Mouse (Mus musculus) intestine, postnatal 0 days (tissue): ENCODE data around the gene Bpi. TPM values are rescaled to one million over a fixed set of nuclear protein-coding genes. Genes with fewer than 3 reads are reported as not detected.

Source experiments
- ATAC-seq: fragments of 200-750 bp; cut with Nextera tagmentation; 2 replicates; pipeline ENCODE4 v1.8.0; 2017; ENCODE audit warnings: mild to moderate bottlenecking, moderate TSS enrichment, moderate library complexity
- H3K27ac ChIP-seq: fragments of 300-500 bp; sonication (generic); 2 replicates; pipeline ENCODE4 v1.5.1; 2014; ENCODE audit warnings: mild to moderate bottlenecking, low read depth, low read length, moderate library complexity
- H3K27me3 ChIP-seq: fragments of 300-500 bp; sonication (generic); replicated peaks from 2 replicates; pipeline ENCODE4 v1.6.1; 2014; ENCODE audit warnings: low read length, mixed read lengths; ENCODE audit not compliant: control insufficient read depth, insufficient read depth
- H3K36me3 ChIP-seq: fragments of 300-500 bp; sonication (generic); 2 replicates; pipeline ENCODE4 v1.6.1; 2014; ENCODE audit warnings: mild to moderate bottlenecking, moderate library complexity; ENCODE audit not compliant: control insufficient read depth, insufficient read depth
- H3K4me1 ChIP-seq: fragments of 300-500 bp; sonication (generic); replicated peaks from 2 replicates; pipeline ENCODE4 v1.6.1; 2014; ENCODE audit warnings: antibody characterized with exemption, low read length, mixed read lengths; ENCODE audit not compliant: control insufficient read depth, insufficient read depth
- H3K4me2 ChIP-seq: fragments of 300-500 bp; sonication (generic); replicated peaks from 2 replicates; pipeline ENCODE4 v1.6.1; 2014; ENCODE audit warnings: low read depth, mild to moderate bottlenecking, moderate library complexity
- H3K4me3 ChIP-seq: fragments of 300-500 bp; sonication (generic); 2 replicates; pipeline ENCODE4 v1.5.1; 2014; ENCODE audit warnings: low read depth, low read length
- H3K9ac ChIP-seq: fragments of 300-500 bp; sonication (generic); 2 replicates; pipeline ENCODE4 v1.6.1; 2014; ENCODE audit warnings: mild to moderate bottlenecking, low read depth, low read length
- H3K9me3 ChIP-seq: fragments of 300-500 bp; sonication (generic); 2 replicates; pipeline ENCODE4 v1.6.1; 2016; ENCODE audit warnings: mixed run types; ENCODE audit not compliant: control insufficient read depth
- CTCF ChIP-seq: sonication (generic); IDR thresholded peaks from 2 replicates; pipeline ENCODE4 v1.5.1; 2016; ENCODE audit warnings: low read depth, mild to moderate bottlenecking, control low read depth, antibody characterized with exemption, moderate library complexity
- WGBS: fragments of 180-500 bp; shearing (Covaris S2); extraction: QIAGEN DNeasy Blood & Tissue Kit; methylation state at CpG from one replicate; pipeline ENCODE4 v1.1.7; 2014; 5-methylcytosine and 5-hydroxymethylcytosine counted together
- polyA plus RNA-seq: library from polyadenylated mRNA; unstranded; fragments of >200 nt; fragmentation: Nextera tagmentation; extraction: Ambion mirVana; gene quantifications from 2 replicates; pipeline ENCODE4 v1.2.1, GENCODE M21; 2015

Bpi gene
- polyA plus RNA-seq, 1 experiment from 2014 or later = not detected

DNA sequence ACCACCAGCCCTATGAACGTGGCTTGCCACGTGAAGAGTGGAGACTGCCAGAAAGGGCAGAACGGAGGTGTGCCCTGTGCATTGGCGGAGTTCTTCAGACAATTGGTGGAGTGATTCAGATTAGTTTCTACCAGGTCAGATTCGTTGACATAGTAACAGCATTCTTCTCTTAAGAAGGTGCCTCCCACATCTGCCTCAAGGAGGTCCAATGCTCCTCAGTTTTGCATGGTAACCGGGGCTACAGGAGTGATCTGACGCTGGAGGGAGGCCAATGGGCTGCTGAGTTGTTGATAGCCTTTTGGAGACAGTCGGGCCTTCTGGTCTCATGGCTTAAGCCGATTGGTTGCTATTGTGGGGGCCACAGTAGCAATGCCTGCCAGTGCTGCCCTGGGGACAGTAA, 37.8 kb downstream of the Bpi start:
- H3K36me3 ChIP-seq = no peaks in the 10 kb centered on the region
- no peak overlapping the region for H3K9ac ChIP-seq
- no peak overlapping the region for H3K27ac ChIP-seq
- no peaks in the 10 kb centered on the region for H3K9me3 ChIP-seq
- no peak overlapping the region for H3K4me2 ChIP-seq
- no peak for ATAC-seq
- no peaks in the 10 kb centered on the region for H3K27me3 ChIP-seq
- no peak for TF ChIP-seq CTCF
- no peaks in the 10 kb centered on the region for H3K4me1 ChIP-seq
- H3K4me3 ChIP-seq = no peak overlapping the region
- WGBS = 59% methylated on average over 9 of the region's 9 CpGs

DNA sequence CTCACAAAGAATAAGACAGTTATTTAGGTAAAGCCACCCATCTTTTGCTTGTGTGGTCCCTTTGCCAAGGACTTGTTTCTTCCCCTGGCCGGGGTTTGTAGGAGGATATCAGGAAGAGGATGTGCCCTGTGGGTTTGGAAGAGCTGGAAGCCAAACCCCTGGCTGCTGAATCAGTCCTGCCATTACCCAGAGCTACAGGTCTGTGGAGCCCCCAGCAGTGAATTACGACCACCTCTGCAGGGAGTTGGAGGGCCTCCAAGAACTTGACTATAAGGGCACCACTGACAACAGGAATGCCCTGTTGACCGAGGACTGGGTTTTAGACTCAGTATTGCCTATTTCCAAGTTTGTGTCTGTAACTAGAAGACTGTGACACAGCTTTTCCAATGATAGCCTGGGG, 41.3 kb downstream of the Bpi start:
- Histone ChIP-seq H3K4me2 (no peak overlapping the region), H3K9ac (no peak overlapping the region), H3K4me3 (no peak overlapping the region), H3K9me3 (no peaks in the 10 kb centered on the region), H3K4me1 (no peaks in the 10 kb centered on the region), H3K36me3 (no peaks in the 10 kb centered on the region), H3K27ac (no peak overlapping the region), H3K27me3 (no peaks in the 10 kb centered on the region)
- 80% methylated on average over 3 of the region's 3 CpGs for WGBS
- TF ChIP-seq CTCF = no peak
- no peak for ATAC-seq

DNA sequence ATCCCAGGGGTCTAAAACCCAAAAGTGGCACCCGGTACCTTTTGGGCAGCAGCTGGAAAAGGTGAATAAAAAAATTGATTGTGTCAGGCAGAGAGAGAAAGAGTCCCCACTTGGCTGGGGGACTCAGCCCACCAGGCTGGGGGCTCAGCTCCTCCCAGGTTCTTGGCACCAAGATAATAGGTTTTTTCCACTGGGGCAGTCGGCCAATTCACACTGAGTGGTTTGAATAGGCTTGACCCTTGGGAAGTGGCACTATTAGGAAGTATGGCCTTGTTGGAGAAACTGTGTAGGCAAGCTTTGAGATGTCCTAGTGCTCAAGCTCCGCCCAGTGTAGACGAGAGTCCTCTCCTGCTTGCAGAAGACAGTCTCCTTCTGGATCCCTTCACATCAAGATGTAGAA, 41.8 kb downstream of the Bpi start:
- Histone ChIP-seq H3K4me3 (no peak overlapping the region), H3K36me3 (no peaks in the 10 kb centered on the region), H3K4me2 (no peak overlapping the region), H3K27me3 (no peaks in the 10 kb centered on the region), H3K9me3 (no peaks in the 10 kb centered on the region), H3K4me1 (no peaks in the 10 kb centered on the region), H3K27ac (no peak overlapping the region), H3K9ac (no peak overlapping the region)
- 76% methylated on average over 4 of the region's 4 CpGs for WGBS
- ATAC-seq = no peak
- no peak for TF ChIP-seq CTCF

DNA sequence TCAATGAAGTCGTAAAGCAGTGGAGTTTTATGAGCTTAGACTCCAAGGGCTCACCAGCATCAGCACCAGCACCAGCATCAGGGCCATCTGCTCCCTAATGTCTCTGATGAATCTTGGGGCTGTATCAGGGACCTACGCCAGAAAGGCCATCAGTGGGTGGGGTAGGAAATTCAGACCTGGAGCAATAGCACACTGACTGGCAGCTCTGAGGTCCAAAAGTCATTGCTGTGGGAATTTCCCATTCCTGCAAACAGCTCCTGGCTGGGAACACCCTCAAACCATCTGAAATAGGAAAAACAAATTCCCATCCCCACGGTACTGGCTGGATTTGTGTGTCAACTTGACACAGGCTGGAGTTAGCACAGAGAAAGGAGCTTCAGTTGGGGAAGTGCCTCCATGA, 44.9 kb downstream of the Bpi start:
- no peak for ATAC-seq
- H3K4me3 ChIP-seq = no peak overlapping the region
- H3K9ac ChIP-seq = no peak overlapping the region
- no peak for TF ChIP-seq CTCF
- no peaks in the 10 kb centered on the region; the same call in 1 of the 2 replicates for H3K4me1 ChIP-seq
- H3K27ac ChIP-seq = no peak overlapping the region
- H3K9me3 ChIP-seq = no peaks in the 10 kb centered on the region
- 43% methylated on average over 3 of the region's 3 CpGs for WGBS
- no peaks in the 10 kb centered on the region for H3K27me3 ChIP-seq
- no peaks in the 10 kb centered on the region for H3K36me3 ChIP-seq
- H3K4me2 ChIP-seq = no peak overlapping the region

DNA sequence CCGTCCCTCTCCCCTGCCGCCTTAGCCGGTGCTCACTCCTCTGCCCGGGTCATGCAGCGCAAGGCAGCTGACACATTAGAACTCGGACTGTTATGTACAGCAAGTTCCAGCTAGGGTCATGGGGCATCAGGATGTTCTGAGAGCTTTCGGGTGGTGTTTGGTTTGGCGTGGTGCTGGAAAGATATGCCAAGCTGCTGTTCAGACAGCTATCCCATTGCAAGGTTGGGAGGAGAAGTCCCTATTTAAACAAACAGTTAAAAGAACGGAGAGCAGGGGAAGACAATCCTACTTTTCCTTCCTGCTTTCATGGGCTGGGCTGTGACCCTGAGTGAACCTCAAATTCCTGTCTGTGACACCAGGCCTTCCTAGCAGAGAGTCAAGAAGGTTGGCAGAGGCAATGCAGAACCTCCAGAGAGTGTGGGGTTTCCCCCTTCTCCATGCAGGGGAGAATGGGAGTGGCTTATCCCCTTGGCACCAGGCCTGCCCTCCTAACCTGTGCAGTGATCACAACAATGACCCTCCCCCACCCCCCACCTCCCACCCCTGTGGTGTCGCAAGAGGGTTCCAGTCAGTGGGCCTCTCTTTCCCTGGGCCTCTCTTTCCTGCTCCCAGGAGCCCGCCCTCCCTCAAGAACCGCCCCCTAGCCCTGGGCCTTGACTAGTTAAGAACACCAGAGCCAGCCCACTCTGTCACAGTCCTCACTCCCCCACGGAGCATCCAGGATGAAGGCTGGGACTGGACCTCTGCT, 48.2 kb downstream of the Bpi start, which contains the start of gene Lbp:
Gene Lbp, plus strand, starts transcription at position 546 of the 748 bp plus-strand sequence.
- no peak within 1 kb of the TSS; the same call in 1 of the 2 replicates for H3K27ac ChIP-seq
- TF ChIP-seq CTCF = no peak
- no peaks in the 10 kb centered on the region; the same call in 1 of the 2 replicates for H3K4me1 ChIP-seq
- H3K4me3 ChIP-seq = no peak within 1 kb of the TSS
- peak; percentile 81 for ATAC-seq
- H3K27me3 ChIP-seq = no peaks in the 10 kb centered on the region
- no peaks in the 10 kb centered on the region for H3K9me3 ChIP-seq
- H3K36me3 ChIP-seq = no peaks in the 10 kb centered on the region
- no peak within 1 kb of the TSS for H3K9ac ChIP-seq
- H3K4me2 ChIP-seq = peak within 1 kb of the TSS; percentile 9
- 19% methylated on average over 12 of the region's 13 CpGs for WGBS

DNA sequence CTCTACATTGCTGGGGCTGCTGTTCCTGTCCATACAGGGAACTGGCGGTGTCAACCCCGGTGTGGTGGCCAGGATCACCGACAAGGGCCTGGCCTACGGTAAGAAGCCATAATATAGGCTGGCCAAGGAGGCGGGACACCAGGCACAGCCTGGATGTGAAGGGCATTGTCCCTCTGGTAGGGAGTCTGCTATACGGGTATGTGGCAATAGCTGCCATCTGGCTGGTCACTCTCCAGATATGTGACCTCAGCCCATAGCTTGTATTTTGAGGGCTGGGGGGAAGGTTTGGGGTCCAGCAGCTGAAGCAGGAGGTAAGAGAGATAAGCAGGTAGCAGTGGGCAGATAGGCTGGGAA, 48.8 kb downstream of the Bpi start:
- no peak overlapping the region for H3K4me3 ChIP-seq
- H3K9ac ChIP-seq = no peak overlapping the region
- TF ChIP-seq CTCF = no peak
- no peaks in the 10 kb centered on the region for H3K36me3 ChIP-seq
- no peaks in the 10 kb centered on the region for H3K9me3 ChIP-seq
- no peak overlapping the region; the same call in 1 of the 2 replicates for H3K27ac ChIP-seq
- H3K4me2 ChIP-seq = peak overlapping the region; percentile 9
- no peak; the same call in 1 of the 2 replicates for ATAC-seq
- 42% methylated on average over 6 of the region's 6 CpGs for WGBS
- no peaks in the 10 kb centered on the region; the same call in 1 of the 2 replicates for H3K4me1 ChIP-seq
- no peaks in the 10 kb centered on the region for H3K27me3 ChIP-seq
